Mouse (Mus musculus) heart, adult 2 months (tissue): ENCODE measurements around the gene Slc25a31.

Source experiments
- CTCF ChIP-seq: fragments of 200-600 bp; IDR thresholded peaks from 2 replicates; pipeline ENCODE4 v1.8.1; 2022; ENCODE audit warnings: antibody characterized with exemption, mild to moderate bottlenecking, moderate library complexity
- EP300 ChIP-seq: fragments of 200-500 bp; IDR thresholded peaks from 2 replicates; pipeline ENCODE4 v1.6.1; 2011; ENCODE audit warnings: low read depth, low read length, control low read depth; ENCODE audit not compliant: insufficient read depth
- POLR2A ChIP-seq: fragments of 200-500 bp; IDR thresholded peaks from 2 replicates; pipeline ENCODE4 v1.6.1; 2011; ENCODE audit warnings: mild to moderate bottlenecking, low read depth, low read length, control low read depth; ENCODE audit not compliant: insufficient read depth

- TF ChIP-seq CTCF, result no peak
- TF ChIP-seq EP300, result no peak
- TF ChIP-seq POLR2A, result no peak
Observed at GRCm38 (mm10) chr3:40698834-40699233, 9.8 kb upstream of the Slc25a31 start.
